Mouse (Mus musculus) heart, postnatal 0 days (tissue): Measurements from ENCODE around the gene Ice2.
A peak's percentile ranks its signal among the peaks of the same experiment; 100 is the strongest.

ENCODE experiments used
- CTCF ChIP-seq: IDR thresholded peaks from 2 replicates; pipeline ENCODE4 v1.5.1; 2016; ENCODE audit warnings: antibody characterized with exemption, control low read depth, low read depth
- EP300 ChIP-seq: IDR thresholded peaks from 2 replicates; pipeline ENCODE4 v1.6.1; 2016; ENCODE audit warnings: antibody characterized with exemption, low read depth

GRCm38 (mm10) chr9:69480344-69480743 lies 82.6 kb downstream of the Ice2 start:
- peak; percentile 91 for TF ChIP-seq CTCF
- TF ChIP-seq EP300 = no peak
